Mouse (Mus musculus): ENCODE measurements around the gene Gcnt1.

- TF ChIP-seq CTCF (IDR thresholded peaks at IDR 0.05 in 2 of 3, conservative IDR thresholded peaks at IDR 0.05 in 1 of 3; ENCODE audit: control insufficient read depth in 1 of 3, insufficient read depth in 1 of 3, low read depth in 2 of 3, low read length in 3 of 3, poor library complexity in 1 of 3, severe bottlenecking in 1 of 3): no peak
- TF ChIP-seq POLR2A (IDR thresholded peaks at IDR 0.05; ENCODE audit: control insufficient read depth in 1 of 2, insufficient read depth in 1 of 2, low read depth in 1 of 2, low read length in 2 of 2, poor library complexity in 1 of 2): no peak
- TF ChIP-seq TAL1 (IDR thresholded peaks at IDR 0.05; ENCODE audit: low read length): no peak
Observed at GRCm38 (mm10) chr19:17311031-17311430, 61.6 kb downstream of the Gcnt1 start.
